Mouse (Mus musculus): Measurements from ENCODE around the gene Setd2. TPM values are rescaled to one million over a fixed set of nuclear protein-coding genes. Genes with fewer than 3 reads are reported as not detected.

The Setd2 gene
- polyA plus RNA-seq (2012; ENCODE audit: low replicate concordance) = 6.9 and 41.8 TPM in 2 replicates

GRCm38 (mm10) chr9:110532538-110533291 is at the start of gene Setd2:
Gene Setd2, plus strand, starts transcription at chr9:110532597.

GRCm38 (mm10) chr9:110624361-110625166 is 92.2 kb downstream of the Setd2 start, which contains the start of gene Nradd:
Gene Nradd, minus strand, starts transcription at chr9:110624452.

DNA sequence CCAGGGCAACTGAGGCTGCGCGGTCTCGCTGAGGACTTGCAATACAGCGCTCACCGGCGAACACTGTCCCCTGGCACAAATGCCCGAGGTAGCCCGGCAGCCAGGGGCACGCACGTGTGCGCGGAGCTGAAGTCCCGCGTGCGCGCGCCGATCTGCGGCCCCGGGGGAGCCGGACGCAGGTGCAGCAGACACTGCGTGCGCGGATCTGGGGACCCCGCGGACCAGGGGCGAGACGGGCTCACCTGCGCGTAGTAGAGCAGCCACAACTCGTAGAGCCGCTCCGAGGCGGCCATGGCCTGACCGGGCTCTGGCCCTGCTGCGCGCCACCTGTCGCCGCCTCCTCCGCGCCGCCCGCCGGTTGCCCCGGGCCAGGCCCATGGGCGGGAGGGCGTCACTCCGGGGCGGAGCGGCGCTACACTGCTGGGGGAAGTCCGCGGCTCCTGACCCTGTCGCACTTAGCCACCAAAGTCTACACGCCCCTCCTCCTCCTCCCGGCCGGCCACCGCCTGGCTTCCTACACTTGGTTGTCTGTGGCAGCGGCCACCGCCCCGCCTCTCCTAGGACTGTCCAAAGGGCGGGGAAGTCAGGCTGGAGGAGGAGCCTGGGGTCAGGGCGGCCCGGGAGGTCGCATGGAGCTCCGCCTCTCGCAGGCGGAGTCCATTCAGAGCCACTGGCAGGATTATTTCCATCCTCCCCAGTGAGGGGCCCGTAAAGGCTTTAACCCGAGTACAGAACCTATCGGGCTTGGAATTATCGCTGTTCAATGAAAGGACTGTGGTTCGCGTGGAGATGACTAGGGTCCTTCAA is 121.5 kb downstream of the Setd2 start, which contains the start of gene Nbeal2:
Gene Nbeal2, minus strand, starts transcription at position 507 of the 807 bp plus-strand sequence.

GRCm38 (mm10) chr9:110656249-110657221 is 124.1 kb downstream of the Setd2 start, which contains the start of gene Ccdc12:
Gene Ccdc12, plus strand, starts transcription at chr9:110656503.

Other genes starting within 250 kb of the Setd2 start
- gene Elp6, start 227.4 kb upstream of the Setd2 start, polyA plus RNA-seq (2012; ENCODE audit: low replicate concordance) = 4.1 and 9.2 TPM in 2 replicates
- 108 and 188 TPM in 2 replicates for gene Scap, start 199.3 kb upstream of the Setd2 start, polyA plus RNA-seq (2012; ENCODE audit: low replicate concordance)
- gene Ptpn23, start 124.4 kb upstream of the Setd2 start, polyA plus RNA-seq (2012; ENCODE audit: low replicate concordance) = 51.8 and 106 TPM in 2 replicates
- 8.2 and 8.4 TPM in 2 replicates for gene Ngp, start 112.8 kb upstream of the Setd2 start, polyA plus RNA-seq (2012; ENCODE audit: low replicate concordance)
- 4.1 and 7.2 TPM in 2 replicates for gene Klhl18, start 55.9 kb upstream of the Setd2 start, polyA plus RNA-seq (2012; ENCODE audit: low replicate concordance)
- not detected in 2 replicates for gene Kif9, start 55.6 kb upstream of the Setd2 start, polyA plus RNA-seq (2012; ENCODE audit: low replicate concordance)
- 1.2 and 2.9 TPM in 2 replicates for gene Nradd, start 91.9 kb downstream of the Setd2 start, polyA plus RNA-seq (2012; ENCODE audit: low replicate concordance)
- 17.0 and 27.8 TPM in 2 replicates for gene Nbeal2, start 121.6 kb downstream of the Setd2 start, polyA plus RNA-seq (2012; ENCODE audit: low replicate concordance)
- gene Ccdc12, start 123.9 kb downstream of the Setd2 start, polyA plus RNA-seq (2012; ENCODE audit: low replicate concordance) = 52.5 and 111 TPM in 2 replicates
- not detected in 2 replicates for gene Myl3, start 209.3 kb downstream of the Setd2 start, polyA plus RNA-seq (2012; ENCODE audit: low replicate concordance)
- gene Pth1r, start 214.5 kb downstream of the Setd2 start, polyA plus RNA-seq (2012; ENCODE audit: low replicate concordance) = 0.52 TPM in 1 of 2 replicates, not detected in the other